Mouse (Mus musculus) left cerebral cortex, adult 9 months (tissue): ENCODE measurements around the gene Ncor2.
"Not testable (repeated sequence)": the region's sequence is repeated elsewhere in the genome, so short reads cannot be mapped to it uniquely, and the experiment has no call there.

ENCODE experiments used
- DNase-seq, 2 experiments: peaks; one replicate each; pipeline ENCODE4 v3.0.0; 2022; ENCODE audit warnings: low spot score in 2 of 2

The Ncor2 gene

GRCm38 (mm10) chr5:125179007-125179734, at the start of gene Ncor2:
Gene Ncor2 (minus strand): TSS chr5:125179219.
- peak; percentile 70 to 81 for DNase-seq

- no peak for DNase-seq
Measured at GRCm38 (mm10) chr5:125227699-125228098, 48.7 kb upstream of the Ncor2 start.

GRCm38 (mm10) chr5:125226229-125226634, 47.2 kb upstream of the Ncor2 start:
- DNase-seq: peak; percentile 72 to 92

DNA sequence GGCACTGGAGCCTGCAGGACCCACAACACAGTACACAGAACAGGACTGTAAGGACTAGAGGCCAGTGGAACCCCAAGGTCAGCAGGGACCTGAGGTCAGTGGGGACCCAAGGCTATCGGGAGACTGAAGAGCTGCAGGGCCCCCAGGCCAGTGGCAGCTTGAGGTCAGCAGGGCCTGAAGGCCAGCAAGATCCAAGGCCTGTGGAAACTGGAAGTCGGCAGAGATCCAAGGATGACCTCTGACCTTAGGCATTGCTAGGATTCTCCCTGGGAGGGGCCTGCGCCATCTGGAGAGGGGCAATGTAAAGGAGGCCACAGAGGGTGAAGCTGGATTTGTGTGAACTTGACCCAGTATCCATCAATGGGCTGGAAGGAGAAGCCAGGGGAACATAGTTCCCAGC, 45.9 kb upstream of the Ncor2 start:
- no peak for DNase-seq

GRCm38 (mm10) chr5:125223961-125224360, 44.9 kb upstream of the Ncor2 start:
- DNase-seq: no peak

GRCm38 (mm10) chr5:125222706-125223105, 43.7 kb upstream of the Ncor2 start:
- DNase-seq: peak in 1 of 2 experiments; percentile 58

DNA sequence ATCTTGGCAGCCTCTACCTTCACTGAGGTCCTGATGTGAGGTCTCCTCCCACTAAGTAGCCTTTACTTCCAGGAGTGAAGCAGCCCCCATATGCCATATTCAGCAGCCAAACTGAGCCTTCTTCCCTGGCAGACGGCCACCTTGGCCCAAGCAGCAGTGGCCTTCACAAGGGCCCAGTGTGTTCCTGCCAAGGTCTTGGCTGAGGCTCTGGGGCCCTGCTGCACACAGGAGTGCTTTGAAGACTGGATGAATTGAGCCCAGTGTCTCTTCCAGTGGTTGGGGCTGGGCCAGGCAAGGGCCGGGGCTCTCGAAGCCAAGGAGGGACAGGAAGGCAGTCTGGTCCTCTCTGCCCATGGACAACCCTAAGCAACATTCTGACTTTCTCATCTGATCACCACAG, 42.8 kb upstream of the Ncor2 start:
- peak; percentile 70 to 85 for DNase-seq

DNA sequence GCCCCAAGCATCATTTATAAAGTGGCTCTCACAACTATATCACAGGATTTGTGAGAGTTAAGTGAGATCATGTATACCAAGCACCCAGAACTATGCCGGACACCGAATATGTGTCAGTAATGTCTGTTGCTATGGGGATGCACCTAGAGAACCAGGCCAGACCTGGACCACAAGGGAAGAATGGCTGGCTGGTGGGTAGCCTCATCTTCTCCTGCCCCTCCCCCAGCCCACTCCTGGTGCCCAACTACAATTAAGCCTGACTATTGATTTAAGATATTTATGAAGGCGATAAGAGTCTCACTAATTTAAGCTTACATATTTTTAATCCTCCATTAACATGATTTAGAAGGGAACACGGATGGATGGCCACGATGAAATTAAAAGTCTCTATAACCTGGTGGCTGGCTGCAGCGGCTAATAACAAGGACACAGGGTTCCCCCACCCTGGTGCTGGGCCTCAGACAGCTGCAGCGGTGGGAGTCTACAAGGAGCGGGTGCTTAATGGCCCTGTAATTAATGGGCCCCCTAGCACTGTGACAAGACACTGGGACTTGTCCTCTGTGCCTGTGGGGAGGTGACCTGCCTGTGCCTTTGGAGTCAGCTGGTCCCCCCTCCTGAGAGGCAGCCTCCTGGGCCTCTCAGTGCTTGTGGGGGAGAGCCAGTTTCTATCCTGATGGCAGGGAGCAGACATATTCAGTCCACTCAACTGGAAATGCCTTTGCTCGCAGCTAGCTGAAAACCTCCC, 38.6 kb upstream of the Ncor2 start:
- no peak for DNase-seq

DNA sequence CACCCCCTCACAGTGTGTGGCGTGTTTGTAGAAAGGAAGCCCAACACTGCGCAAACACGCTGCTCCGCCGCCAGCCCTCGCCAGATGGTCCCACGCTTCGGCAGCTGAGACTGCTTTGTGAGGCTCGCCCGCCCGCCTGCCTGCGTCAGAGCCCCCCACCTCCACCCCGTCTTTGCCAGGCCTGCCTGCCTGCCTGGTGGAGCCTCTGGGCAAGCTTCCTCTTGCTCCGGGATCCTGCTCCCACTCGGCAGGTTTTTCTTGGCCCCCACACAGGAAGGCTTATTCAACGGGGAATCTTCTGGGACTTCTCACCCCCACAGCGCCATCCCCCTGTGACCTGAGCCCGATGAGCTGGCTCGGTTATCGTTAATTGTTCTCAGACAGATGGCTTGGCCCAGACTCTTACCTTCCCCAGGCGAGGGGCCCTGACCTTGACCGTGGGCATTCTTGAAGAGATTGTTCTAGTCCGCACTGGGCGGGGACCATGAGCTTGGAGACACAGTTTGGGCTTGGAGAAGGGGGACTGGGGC, 37.0 kb upstream of the Ncor2 start:
- DNase-seq: peak; percentile 71 to 93

- DNase-seq: peak in 1 of 2 experiments; percentile 40
Measured at GRCm38 (mm10) chr5:125215346-125215929, 36.4 kb upstream of the Ncor2 start.

- no peak for DNase-seq
Measured at GRCm38 (mm10) chr5:125214064-125214463, 35.0 kb upstream of the Ncor2 start.

- not testable (repeated sequence) for DNase-seq
Measured at GRCm38 (mm10) chr5:125204910-125205309, 25.9 kb upstream of the Ncor2 start.

DNA sequence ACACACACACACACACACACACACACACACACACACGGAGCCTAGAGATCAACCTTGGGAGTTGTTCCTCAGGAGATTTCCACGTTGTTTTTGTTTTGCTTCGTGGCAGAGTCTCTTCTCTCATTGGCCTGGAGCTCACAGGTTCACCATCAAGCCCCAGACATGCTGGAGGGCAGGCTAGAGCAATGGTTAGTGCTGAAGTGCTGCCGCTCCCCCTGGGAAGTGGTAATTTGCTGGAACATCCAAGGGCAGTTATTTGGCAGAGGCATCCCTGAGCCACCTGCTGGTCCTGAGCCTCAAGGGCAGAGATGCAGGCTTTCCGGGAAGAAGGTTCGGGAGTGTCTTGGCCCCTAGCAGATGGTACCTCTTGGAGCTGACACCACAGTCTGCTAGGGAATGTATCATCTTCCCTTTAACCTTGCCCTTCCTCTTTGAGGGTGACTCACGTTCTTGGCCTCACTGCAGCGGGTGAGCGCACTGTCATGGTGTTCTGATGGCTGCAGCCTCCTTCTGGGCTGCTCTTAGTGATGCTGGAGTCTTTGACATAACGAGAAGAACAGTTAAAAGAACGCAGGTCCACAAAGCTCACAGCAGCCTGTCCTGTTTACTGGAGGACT, 25.3 kb upstream of the Ncor2 start:
- no peak for DNase-seq

GRCm38 (mm10) chr5:125203759-125204158, 24.7 kb upstream of the Ncor2 start:
- peak in 1 of 2 experiments; percentile 54 for DNase-seq

GRCm38 (mm10) chr5:125203099-125203498, 24.1 kb upstream of the Ncor2 start:
- DNase-seq: peak; percentile 73 to 74

- DNase-seq: no peak
Measured at GRCm38 (mm10) chr5:125202100-125202499, 23.1 kb upstream of the Ncor2 start.

- DNase-seq: no peak
Measured at GRCm38 (mm10) chr5:125199086-125199485, 20.1 kb upstream of the Ncor2 start.

GRCm38 (mm10) chr5:125197325-125197724, 18.3 kb upstream of the Ncor2 start:
- DNase-seq: not testable (repeated sequence)

DNA sequence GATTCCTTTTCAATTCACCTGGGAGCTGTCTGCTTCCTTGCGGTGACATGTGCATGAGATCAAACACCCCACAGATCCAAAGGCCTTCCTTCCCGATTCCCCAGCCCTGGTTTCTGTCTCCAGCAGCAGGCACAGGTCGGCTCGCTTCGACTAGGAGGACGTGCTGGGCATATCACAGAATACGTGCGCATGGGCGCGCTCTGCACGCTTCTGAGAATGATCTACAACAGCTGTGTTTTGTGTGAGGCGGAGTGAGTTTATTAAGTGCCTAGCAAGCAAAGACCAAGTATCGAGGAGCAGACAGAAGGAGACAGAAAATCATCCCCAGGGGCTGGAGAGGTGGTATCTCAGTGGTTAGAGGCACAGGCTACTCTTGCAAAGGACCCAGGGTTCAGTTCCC, 17.0 kb upstream of the Ncor2 start:
- DNase-seq: no peak

GRCm38 (mm10) chr5:125195142-125195541, 16.1 kb upstream of the Ncor2 start:
- DNase-seq: no peak

DNA sequence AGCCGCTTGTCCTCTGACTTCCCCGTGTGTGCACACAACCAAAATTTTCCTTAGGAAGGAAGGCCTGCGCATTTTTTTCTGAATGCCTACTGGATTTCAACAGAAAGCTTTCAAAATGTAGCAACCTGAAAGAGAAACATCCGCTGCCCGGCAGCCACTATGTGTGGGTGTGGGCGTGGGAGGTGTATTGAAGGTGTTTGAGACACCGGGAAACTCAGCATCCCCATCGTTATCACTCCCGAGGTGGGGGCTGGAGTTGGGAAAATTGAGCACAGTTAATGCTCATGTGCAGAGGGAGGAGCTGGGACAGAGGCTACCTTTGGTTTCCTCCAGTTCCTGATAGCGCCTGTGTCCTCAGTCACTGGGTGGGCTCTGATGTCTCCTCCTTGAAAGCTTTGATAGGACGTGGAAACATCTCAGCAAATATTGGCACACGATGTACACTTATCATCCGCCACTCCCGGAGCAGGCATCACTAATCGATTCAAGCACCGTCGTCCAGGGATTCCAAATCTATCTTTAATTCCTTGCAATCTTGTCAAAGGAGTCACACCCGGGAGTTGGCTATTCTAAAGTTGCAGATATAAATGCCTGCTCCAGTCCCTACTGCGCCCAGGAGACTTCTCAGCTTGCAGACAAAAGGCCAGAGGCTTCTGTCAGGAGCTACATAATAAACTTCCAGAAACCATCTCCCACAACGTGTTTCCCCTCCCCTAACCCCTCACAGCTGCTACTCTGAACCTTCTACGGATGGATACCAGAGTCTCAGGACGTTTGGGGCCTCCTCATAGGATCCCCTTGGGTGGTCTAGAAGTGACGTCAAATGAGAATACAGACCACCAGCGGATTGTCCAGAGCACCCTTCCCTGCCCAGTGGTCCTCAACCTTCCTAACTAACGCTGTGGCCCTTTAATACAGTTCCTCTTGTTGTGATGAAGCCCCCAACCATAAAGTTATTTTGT, 14.7 kb upstream of the Ncor2 start:
- DNase-seq: no peak
